Mouse (Mus musculus) neural tube, embryonic 12.5 days (tissue): ENCODE results near the gene Bdh2. TPM values are rescaled to one million over a fixed set of nuclear protein-coding genes. Genes with fewer than 3 reads are reported as not detected.

ENCODE experiments used
- ATAC-seq: fragments of 200-750 bp; cut with Nextera tagmentation; 2 replicates; pipeline ENCODE4 v1.8.0; 2017; ENCODE audit warnings: low read depth, mild to moderate bottlenecking, moderate TSS enrichment, moderate library complexity; ENCODE audit not compliant: low FRiP score
- H3K27ac ChIP-seq: fragments of 300-500 bp; sonication (generic); 2 replicates; pipeline ENCODE4 v1.5.1; 2016
- H3K27me3 ChIP-seq: fragments of 300-500 bp; sonication (generic); replicated peaks from 2 replicates; pipeline ENCODE4 v1.6.1; 2016; ENCODE audit warnings: mild to moderate bottlenecking
- H3K36me3 ChIP-seq: fragments of 300-500 bp; sonication (generic); 2 replicates; pipeline ENCODE4 v1.6.1; 2016; ENCODE audit warnings: mild to moderate bottlenecking
- H3K4me1 ChIP-seq: fragments of 300-500 bp; sonication (generic); 2 replicates; pipeline ENCODE4 v1.6.1; 2016
- H3K4me2 ChIP-seq: fragments of 300-500 bp; sonication (generic); replicated peaks from 2 replicates; pipeline ENCODE4 v1.6.1; 2016; ENCODE audit warnings: mild to moderate bottlenecking
- H3K4me3 ChIP-seq: fragments of 300-500 bp; sonication (generic); 2 replicates; pipeline ENCODE4 v1.5.1; 2016
- H3K9ac ChIP-seq: fragments of 300-500 bp; sonication (generic); 2 replicates; pipeline ENCODE4 v1.6.1; 2016; ENCODE audit warnings: mild to moderate bottlenecking
- H3K9me3 ChIP-seq: fragments of 300-500 bp; sonication (generic); 2 replicates; pipeline ENCODE4 v1.6.1; 2016; ENCODE audit warnings: mild to moderate bottlenecking
- WGBS: fragments of 180-500 bp; shearing (Covaris S2); methylation state at CpG from one replicate; pipeline ENCODE4 v1.1.7; 2016; 5-methylcytosine and 5-hydroxymethylcytosine counted together
- polyA plus RNA-seq: library from polyadenylated mRNA; unstranded; fragments of >200 nt; fragmentation: Nextera tagmentation; extraction: Ambion mirVana; gene quantifications from 2 replicates; pipeline ENCODE4 v1.2.1, GENCODE M21; 2016

Gene Bdh2
- polyA plus RNA-seq, 1 experiment from 2014 or later = 4.2 TPM

GRCm38 (mm10) chr3:135273047-135273446 is 8.0 kb upstream of the Bdh2 start:
- H3K36me3 ChIP-seq = peaks cover 37% of the 10 kb centered on the region
- H3K9ac ChIP-seq = no peak overlapping the region
- WGBS = 91% methylated on average over 13 of the region's 13 CpGs
- no peaks in the 10 kb centered on the region for H3K27me3 ChIP-seq
- no peak overlapping the region for H3K4me2 ChIP-seq
- no peak for ATAC-seq
- H3K4me1 ChIP-seq = no peaks in the 10 kb centered on the region
- H3K4me3 ChIP-seq = no peak overlapping the region
- no peak overlapping the region for H3K27ac ChIP-seq
- H3K9me3 ChIP-seq = no peaks in the 10 kb centered on the region

DNA sequence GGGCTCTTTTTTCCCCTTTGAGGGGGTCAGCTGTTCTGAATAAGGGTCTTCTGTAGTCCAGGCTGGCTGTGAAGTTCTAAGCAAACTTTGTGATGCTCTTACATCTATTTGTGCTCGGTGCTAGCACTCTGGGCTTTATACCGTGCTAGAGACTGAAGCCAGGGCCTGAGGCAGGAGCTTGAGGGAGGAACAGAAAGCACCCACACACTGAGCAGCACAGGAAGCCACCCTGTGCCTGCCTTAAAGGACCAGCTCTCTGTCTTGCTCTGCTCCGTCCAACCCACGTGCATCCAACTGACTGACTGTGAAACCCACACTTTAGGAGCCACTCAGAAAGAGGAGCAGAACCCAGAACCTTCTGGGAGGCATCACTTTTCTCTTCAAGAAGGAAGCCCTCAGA is 861 bp upstream of the Bdh2 start:
- Histone ChIP-seq H3K4me3 (no peak overlapping the region), H3K27ac (no peak overlapping the region), H3K4me2 (no peak overlapping the region), H3K36me3 (no peaks in the 10 kb centered on the region), H3K9me3 (no peaks in the 10 kb centered on the region), H3K27me3 (no peaks in the 10 kb centered on the region), H3K4me1 (no peaks in the 10 kb centered on the region), H3K9ac (no peak overlapping the region)
- ATAC-seq = 0 out of 2 replicates have a peak, but pooled peaks have one; percentile 30
- 77% methylated on average over 4 of the region's 4 CpGs for WGBS

- WGBS = 90% methylated on average over 8 of the region's 8 CpGs
- Histone ChIP-seq H3K9ac (no peak overlapping the region), H3K4me3 (no peak overlapping the region), H3K9me3 (no peaks in the 10 kb centered on the region), H3K27me3 (no peaks in the 10 kb centered on the region), H3K4me2 (no peak overlapping the region), H3K36me3 (no peaks in the 10 kb centered on the region), H3K4me1 (no peaks in the 10 kb centered on the region), H3K27ac (no peak overlapping the region)
- ATAC-seq = no peak
Observed at GRCm38 (mm10) chr3:135281701-135282100, 680 bp downstream of the Bdh2 start.

DNA sequence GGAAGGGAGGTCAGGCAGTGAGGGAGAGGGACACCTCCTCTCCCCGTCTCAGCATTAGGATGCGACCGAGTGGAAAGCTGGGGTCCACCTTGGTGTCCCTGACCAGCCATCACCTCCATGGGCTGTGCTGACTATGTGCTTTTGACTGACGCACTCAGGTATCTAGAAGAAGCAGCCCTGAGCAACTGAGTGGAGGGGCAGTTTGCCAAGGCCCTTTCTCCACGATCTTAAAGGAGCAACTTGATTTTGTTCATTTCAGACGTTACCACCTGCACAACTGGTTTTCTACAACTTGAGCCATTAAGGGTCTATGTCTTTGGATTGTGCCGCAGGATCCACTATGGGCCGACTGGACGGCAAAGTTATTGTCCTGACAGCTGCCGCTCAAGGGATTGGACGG is 4.2 kb downstream of the Bdh2 start:
- Histone ChIP-seq H3K27me3 (no peaks in the 10 kb centered on the region), H3K4me2 (no peak overlapping the region), H3K4me1 (no peaks in the 10 kb centered on the region), H3K27ac (no peak overlapping the region), H3K36me3 (no peaks in the 10 kb centered on the region), H3K4me3 (no peak overlapping the region), H3K9me3 (no peaks in the 10 kb centered on the region), H3K9ac (no peak overlapping the region)
- WGBS = 87% methylated on average over 11 of the region's 11 CpGs
- no peak for ATAC-seq

DNA sequence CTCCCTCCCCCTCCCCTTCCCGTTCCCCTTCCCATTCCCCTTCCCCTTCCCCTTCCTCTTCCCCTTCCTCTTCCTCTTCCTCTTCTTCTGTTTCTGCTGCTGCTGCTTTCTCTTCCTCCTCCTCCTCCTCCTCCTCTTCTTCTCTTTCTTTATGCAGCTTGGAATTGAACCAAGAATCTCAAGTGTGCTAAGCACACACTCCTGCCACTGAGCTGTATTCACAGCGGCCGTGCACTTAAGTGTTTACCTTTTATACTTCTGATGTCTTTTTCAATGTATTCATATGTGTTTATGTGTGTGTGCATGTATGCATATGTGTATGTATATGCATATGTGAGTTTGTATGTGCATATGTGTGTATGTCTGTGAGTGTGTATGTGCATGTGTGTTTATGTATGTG is 4.8 kb downstream of the Bdh2 start:
- ATAC-seq = no peak
- H3K4me2 ChIP-seq = no peak overlapping the region
- H3K27ac ChIP-seq = no peak overlapping the region
- H3K4me1 ChIP-seq = no peaks in the 10 kb centered on the region
- H3K9me3 ChIP-seq = no peaks in the 10 kb centered on the region
- H3K36me3 ChIP-seq = no peaks in the 10 kb centered on the region
- H3K4me3 ChIP-seq = no peak overlapping the region
- WGBS = 89% methylated on average over 3 of the region's 3 CpGs
- no peak overlapping the region for H3K9ac ChIP-seq
- H3K27me3 ChIP-seq = no peaks in the 10 kb centered on the region

DNA sequence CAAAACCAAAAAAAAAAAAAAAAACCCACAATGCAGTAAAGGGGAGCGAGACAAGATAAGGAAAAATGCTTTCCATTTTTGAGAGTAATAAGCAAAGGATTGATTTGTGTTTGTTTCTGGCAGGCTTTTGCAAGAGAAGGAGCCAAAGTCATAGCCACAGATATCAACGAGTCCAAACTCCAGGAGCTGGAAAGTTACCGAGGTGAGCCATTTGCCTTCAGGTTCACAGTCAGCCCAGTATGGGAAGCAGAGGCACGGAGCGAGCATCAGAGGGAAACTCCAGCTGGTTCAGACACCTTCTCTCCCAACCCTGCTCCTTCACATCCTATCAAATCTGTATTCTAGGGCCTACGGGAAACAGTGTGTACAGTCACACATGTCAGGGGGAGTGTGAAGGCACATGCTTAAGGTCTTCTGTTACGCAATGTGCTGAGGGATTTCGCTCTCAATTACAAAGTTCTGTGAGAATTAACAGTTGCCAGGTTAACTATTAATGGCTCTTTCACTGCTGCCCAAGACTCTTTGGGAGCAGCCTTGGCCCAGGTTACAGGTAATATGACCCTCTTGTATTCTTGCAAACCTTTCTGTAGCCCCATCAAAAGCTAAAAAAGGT is 7.2 kb downstream of the Bdh2 start:
- no peaks in the 10 kb centered on the region for H3K9me3 ChIP-seq
- H3K27ac ChIP-seq = no peak overlapping the region
- ATAC-seq = no peak
- no peak overlapping the region for H3K4me3 ChIP-seq
- no peak overlapping the region for H3K9ac ChIP-seq
- H3K4me2 ChIP-seq = no peak overlapping the region
- no peaks in the 10 kb centered on the region for H3K27me3 ChIP-seq
- H3K4me1 ChIP-seq = no peaks in the 10 kb centered on the region
- no peaks in the 10 kb centered on the region for H3K36me3 ChIP-seq
- WGBS = 86% methylated on average over 8 of the region's 8 CpGs

GRCm38 (mm10) chr3:135289148-135289547 is 8.1 kb downstream of the Bdh2 start:
- no peaks in the 10 kb centered on the region for H3K27me3 ChIP-seq
- WGBS = 93% methylated on average over 1 of the region's 1 CpGs

GRCm38 (mm10) chr3:135290249-135290894 is 9.4 kb downstream of the Bdh2 start:
- Histone ChIP-seq H3K4me2 (no peak overlapping the region), H3K9me3 (no peaks in the 10 kb centered on the region), H3K4me1 (no peaks in the 10 kb centered on the region), H3K36me3 (no peaks in the 10 kb centered on the region), H3K4me3 (no peak overlapping the region), H3K27ac (no peak overlapping the region), H3K27me3 (no peaks in the 10 kb centered on the region), H3K9ac (no peak overlapping the region)
- 100% methylated on average over 2 of the region's 7 CpGs for WGBS
- ATAC-seq = peak; percentile 78

More at GRCm38 (mm10) chr3:135289148-135289547, 8.1 kb downstream of the Bdh2 start:
- no peaks in the 10 kb centered on the region for H3K4me1 ChIP-seq
- H3K4me3 ChIP-seq = no peak overlapping the region
- H3K4me2 ChIP-seq = no peak overlapping the region
- no peaks in the 10 kb centered on the region for H3K9me3 ChIP-seq
- ATAC-seq = no peak
- no peak overlapping the region for H3K9ac ChIP-seq
- no peaks in the 10 kb centered on the region for H3K36me3 ChIP-seq
- no peak overlapping the region for H3K27ac ChIP-seq

DNA sequence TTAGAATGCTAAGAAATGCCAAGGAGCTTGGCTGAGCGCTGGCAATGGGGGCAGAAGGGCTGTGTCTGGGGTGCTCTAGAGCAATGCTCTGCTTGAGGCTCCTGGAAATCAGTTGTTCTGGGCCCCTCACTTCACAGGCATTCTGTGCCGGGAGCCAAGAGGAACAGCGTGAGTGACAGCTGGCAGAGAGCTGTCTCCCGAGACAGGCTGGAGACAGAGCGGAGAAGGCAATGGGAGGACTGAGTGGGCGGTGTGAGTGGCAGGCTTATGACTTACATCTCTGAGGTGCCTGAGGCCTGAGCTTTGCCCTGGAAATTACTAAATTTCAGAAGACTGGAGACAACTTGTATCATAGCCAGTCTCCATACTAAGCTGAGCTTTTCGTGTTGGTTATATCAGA is 12.7 kb downstream of the Bdh2 start:
- no peaks in the 10 kb centered on the region for H3K36me3 ChIP-seq
- H3K9me3 ChIP-seq = no peaks in the 10 kb centered on the region
- H3K9ac ChIP-seq = no peak overlapping the region
- H3K4me3 ChIP-seq = no peak overlapping the region
- ATAC-seq = no peak
- 64% methylated on average over 7 of the region's 7 CpGs for WGBS
- no peak overlapping the region for H3K27ac ChIP-seq
- H3K4me1 ChIP-seq = no peaks in the 10 kb centered on the region
- no peak overlapping the region for H3K4me2 ChIP-seq
- no peaks in the 10 kb centered on the region for H3K27me3 ChIP-seq

DNA sequence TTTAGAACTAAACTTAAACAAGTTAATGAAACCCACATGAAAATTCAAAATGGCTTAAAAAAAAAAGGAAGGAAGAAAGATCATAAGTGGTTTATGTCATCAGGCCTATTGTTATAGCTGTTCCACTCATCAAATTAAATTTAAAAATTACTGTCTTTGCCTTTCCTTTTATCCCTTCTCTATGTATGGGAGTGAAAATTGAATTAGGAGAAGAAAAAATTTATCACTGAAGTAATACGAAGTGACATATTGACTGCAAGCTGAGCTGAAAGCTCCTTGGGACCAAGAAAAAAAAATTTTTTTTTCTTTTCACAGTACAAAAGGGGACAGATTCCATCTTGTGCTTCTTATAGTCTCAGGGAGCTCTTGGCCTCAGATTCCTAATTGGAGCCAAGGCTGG is 14.5 kb downstream of the Bdh2 start:
- no peak for ATAC-seq
- no peaks in the 10 kb centered on the region for H3K4me1 ChIP-seq
- H3K27me3 ChIP-seq = no peaks in the 10 kb centered on the region
- no peaks in the 10 kb centered on the region for H3K36me3 ChIP-seq
- H3K27ac ChIP-seq = no peak overlapping the region
- 77% methylated on average over 1 of the region's 1 CpGs for WGBS
- H3K9me3 ChIP-seq = no peaks in the 10 kb centered on the region
- H3K4me2 ChIP-seq = no peak overlapping the region
- H3K4me3 ChIP-seq = no peak overlapping the region
- no peak overlapping the region for H3K9ac ChIP-seq

DNA sequence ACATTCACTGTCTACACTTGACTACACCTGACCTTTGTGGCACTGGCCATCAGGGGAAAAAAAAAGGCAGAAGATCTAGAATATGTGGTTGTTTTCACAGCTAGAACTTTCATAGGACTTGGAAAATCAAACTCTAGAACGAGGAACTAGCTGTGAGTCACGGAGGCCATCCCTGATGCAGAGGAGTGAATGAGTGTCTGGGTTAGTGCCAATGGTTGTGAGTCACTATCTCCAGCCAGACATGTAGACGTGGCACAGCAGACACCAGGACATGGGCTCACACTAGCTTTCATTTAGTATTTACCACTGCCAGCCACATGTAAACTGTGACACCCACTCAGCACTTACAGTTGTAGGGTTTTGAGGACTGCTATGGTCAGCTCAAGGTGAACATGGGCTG is 17.5 kb downstream of the Bdh2 start:
- ATAC-seq = no peak
- 88% methylated on average over 3 of the region's 3 CpGs for WGBS

DNA sequence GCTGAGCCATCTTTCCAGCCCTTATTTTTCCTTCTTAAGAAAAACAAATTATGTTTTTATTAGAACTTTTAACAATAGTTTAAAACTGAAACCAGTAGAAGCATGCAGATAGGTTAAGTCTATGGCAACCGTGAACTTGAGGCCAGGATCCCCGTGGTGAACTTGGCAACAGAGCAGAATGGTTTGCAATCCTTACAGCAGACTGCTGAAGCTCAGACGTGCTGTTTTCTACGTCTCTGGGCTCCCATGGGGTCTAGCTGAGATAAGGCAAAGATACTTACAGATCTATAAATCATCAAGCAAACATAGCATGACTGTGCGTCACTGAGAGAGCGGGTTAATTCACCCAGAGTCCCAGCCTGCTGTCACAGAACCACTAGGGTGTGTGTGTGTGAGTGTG is 19.1 kb downstream of the Bdh2 start:
- Histone ChIP-seq H3K27ac (no peak overlapping the region), H3K27me3 (no peaks in the 10 kb centered on the region), H3K4me2 (no peak overlapping the region), H3K9ac (no peak overlapping the region), H3K36me3 (no peaks in the 10 kb centered on the region), H3K9me3 (no peaks in the 10 kb centered on the region), H3K4me1 (peaks cover 4% of the 10 kb centered on the region; the same call in 1 of the 2 replicates), H3K4me3 (no peak overlapping the region)
- 56% methylated on average over 6 of the region's 6 CpGs for WGBS
- ATAC-seq = 0 out of 2 replicates have a peak, but pooled peaks have one; percentile 6

More for the DNA sequence above, 17.5 kb downstream of the Bdh2 start:
- Histone ChIP-seq H3K9ac (no peak overlapping the region), H3K36me3 (no peaks in the 10 kb centered on the region), H3K4me2 (no peak overlapping the region), H3K27me3 (no peaks in the 10 kb centered on the region), H3K27ac (no peak overlapping the region), H3K4me3 (no peak overlapping the region), H3K9me3 (no peaks in the 10 kb centered on the region), H3K4me1 (no peaks in the 10 kb centered on the region)

- ATAC-seq = peak; percentile 54; the same call in 1 of the 2 replicates
- peaks cover 8% of the 10 kb centered on the region; the same call in 1 of the 2 replicates for H3K4me1 ChIP-seq
- H3K9me3 ChIP-seq = no peaks in the 10 kb centered on the region
- no peak overlapping the region for H3K4me3 ChIP-seq
- H3K9ac ChIP-seq = no peak overlapping the region
- H3K27ac ChIP-seq = no peak overlapping the region
- no peaks in the 10 kb centered on the region for H3K36me3 ChIP-seq
- H3K4me2 ChIP-seq = no peak overlapping the region
- no peaks in the 10 kb centered on the region for H3K27me3 ChIP-seq
- WGBS = 13% methylated on average over 6 of the region's 6 CpGs
Observed at GRCm38 (mm10) chr3:135304060-135304459, 23.0 kb downstream of the Bdh2 start.
